Mouse (Mus musculus): ENCODE data around the gene Sipa1l1. TPM values are rescaled to one million over a fixed set of nuclear protein-coding genes. Genes with fewer than 3 reads are reported as not detected.

The Sipa1l1 gene
- polyA plus RNA-seq, 1 experiment from 2014 or later = 3.7 TPM

- Histone ChIP-seq H3K36me3 (replicated peaks) (no peaks in the 10 kb centered on the region), H3K27ac (replicated peaks) (no peak overlapping the region), H3K4me2 (no peak overlapping the region), H3K27me3 (no peaks in the 10 kb centered on the region), H3K9me3 (replicated peaks) (no peaks in the 10 kb centered on the region), H3K4me3 (replicated peaks) (no peak overlapping the region), H3K4me1 (replicated peaks) (peaks cover 3% of the 10 kb centered on the region; the same call in 1 of the 2 replicates), H3K9ac (no peak overlapping the region)
- no peak for ATAC-seq (ENCODE audit: insufficient read depth)
- 58% methylated on average over 7 of the region's 7 CpGs for WGBS (ENCODE audit: insufficient replicate concordance)
Measured at GRCm38 (mm10) chr12:82322759-82323451, 153.8 kb downstream of the Sipa1l1 start.

- Histone ChIP-seq H3K27me3 (no peaks in the 10 kb centered on the region), H3K9ac (no peak overlapping the region), H3K9me3 (replicated peaks) (no peaks in the 10 kb centered on the region), H3K4me3 (replicated peaks) (no peak overlapping the region), H3K4me1 (replicated peaks) (peaks cover 3% of the 10 kb centered on the region; the same call in 1 of the 2 replicates), H3K36me3 (replicated peaks) (no peaks in the 10 kb centered on the region), H3K4me2 (no peak overlapping the region), H3K27ac (replicated peaks) (no peak overlapping the region)
- no peak for ATAC-seq (ENCODE audit: insufficient read depth)
- 73% methylated on average over 5 of the region's 5 CpGs for WGBS (ENCODE audit: insufficient replicate concordance)
Measured at GRCm38 (mm10) chr12:82324621-82325020, 155.5 kb downstream of the Sipa1l1 start.

- no peak for ATAC-seq (ENCODE audit: insufficient read depth)
- no peaks in the 10 kb centered on the region for H3K4me1 ChIP-seq (replicated peaks)
- 72% methylated on average over 3 of the region's 3 CpGs for WGBS (ENCODE audit: insufficient replicate concordance)
- H3K4me2 ChIP-seq = no peak overlapping the region
- no peaks in the 10 kb centered on the region for H3K9me3 ChIP-seq (replicated peaks)
- H3K27me3 ChIP-seq = no peaks in the 10 kb centered on the region
- no peak overlapping the region for H3K4me3 ChIP-seq (replicated peaks)
- H3K36me3 ChIP-seq (replicated peaks) = no peaks in the 10 kb centered on the region
- no peak overlapping the region for H3K27ac ChIP-seq (replicated peaks)
- no peak overlapping the region for H3K9ac ChIP-seq
Measured at GRCm38 (mm10) chr12:82325502-82325901, 156.4 kb downstream of the Sipa1l1 start.

- Histone ChIP-seq H3K36me3 (replicated peaks) (no peaks in the 10 kb centered on the region), H3K9ac (no peak overlapping the region), H3K9me3 (replicated peaks) (no peaks in the 10 kb centered on the region), H3K4me2 (no peak overlapping the region), H3K27ac (replicated peaks) (no peak overlapping the region), H3K27me3 (no peaks in the 10 kb centered on the region), H3K4me1 (replicated peaks) (no peaks in the 10 kb centered on the region), H3K4me3 (replicated peaks) (no peak overlapping the region)
- ATAC-seq (ENCODE audit: insufficient read depth) = no peak
- WGBS (ENCODE audit: insufficient replicate concordance) = 54% methylated on average over 8 of the region's 8 CpGs
Measured at GRCm38 (mm10) chr12:82326438-82326837, 157.3 kb downstream of the Sipa1l1 start.

- ATAC-seq (ENCODE audit: insufficient read depth) = no peak
- Histone ChIP-seq H3K9me3 (replicated peaks) (no peaks in the 10 kb centered on the region), H3K4me1 (replicated peaks) (no peaks in the 10 kb centered on the region; the same call in 1 of the 2 replicates), H3K4me2 (no peak overlapping the region), H3K9ac (no peak overlapping the region), H3K36me3 (replicated peaks) (no peaks in the 10 kb centered on the region), H3K27me3 (no peaks in the 10 kb centered on the region), H3K27ac (replicated peaks) (no peak overlapping the region), H3K4me3 (replicated peaks) (no peak overlapping the region)
- WGBS (ENCODE audit: insufficient replicate concordance) = 88% methylated on average over 1 of the region's 1 CpGs
Measured at GRCm38 (mm10) chr12:82328112-82328511, 159.0 kb downstream of the Sipa1l1 start.

- H3K4me2 ChIP-seq = no peak overlapping the region
- no peaks in the 10 kb centered on the region for H3K9me3 ChIP-seq (replicated peaks)
- H3K36me3 ChIP-seq (replicated peaks) = no peaks in the 10 kb centered on the region
- no peaks in the 10 kb centered on the region; the same call in none of the 2 replicates for H3K4me1 ChIP-seq (replicated peaks)
- H3K4me3 ChIP-seq (replicated peaks) = no peak overlapping the region
- 71% methylated on average over 12 of the region's 12 CpGs for WGBS (ENCODE audit: insufficient replicate concordance)
- no peak overlapping the region for H3K9ac ChIP-seq
- H3K27me3 ChIP-seq = no peaks in the 10 kb centered on the region
- no peak overlapping the region for H3K27ac ChIP-seq (replicated peaks)
- no peak for ATAC-seq (ENCODE audit: insufficient read depth)
Measured at GRCm38 (mm10) chr12:82332836-82333614, 163.9 kb downstream of the Sipa1l1 start.

GRCm38 (mm10) chr12:82333999-82334398, 164.9 kb downstream of the Sipa1l1 start:
- Histone ChIP-seq H3K9me3 (replicated peaks) (no peaks in the 10 kb centered on the region), H3K4me3 (replicated peaks) (no peak overlapping the region), H3K9ac (no peak overlapping the region), H3K27me3 (no peaks in the 10 kb centered on the region), H3K36me3 (replicated peaks) (no peaks in the 10 kb centered on the region), H3K4me1 (replicated peaks) (no peaks in the 10 kb centered on the region; the same call in none of the 2 replicates), H3K4me2 (no peak overlapping the region), H3K27ac (replicated peaks) (no peak overlapping the region)
- 53% methylated on average over 5 of the region's 5 CpGs for WGBS (ENCODE audit: insufficient replicate concordance)
- ATAC-seq (ENCODE audit: insufficient read depth) = no peak

- Histone ChIP-seq H3K9ac (no peak overlapping the region), H3K9me3 (replicated peaks) (no peaks in the 10 kb centered on the region), H3K36me3 (replicated peaks) (no peaks in the 10 kb centered on the region), H3K27me3 (no peaks in the 10 kb centered on the region), H3K4me2 (no peak overlapping the region), H3K4me1 (replicated peaks) (no peaks in the 10 kb centered on the region; the same call in none of the 2 replicates), H3K4me3 (replicated peaks) (no peak overlapping the region), H3K27ac (replicated peaks) (no peak overlapping the region)
- 57% methylated on average over 4 of the region's 4 CpGs for whole genome bisulfite sequencing (ENCODE audit: insufficient replicate concordance)
- no peak for ATAC-seq (ENCODE audit: insufficient read depth)
Measured at GRCm38 (mm10) chr12:82334550-82334949, 165.4 kb downstream of the Sipa1l1 start.

GRCm38 (mm10) chr12:82335095-82335494, 166.0 kb downstream of the Sipa1l1 start:
- Histone ChIP-seq H3K9ac (no peak overlapping the region), H3K4me3 (replicated peaks) (no peak overlapping the region), H3K27me3 (no peaks in the 10 kb centered on the region), H3K27ac (replicated peaks) (no peak overlapping the region), H3K9me3 (replicated peaks) (no peaks in the 10 kb centered on the region), H3K4me1 (replicated peaks) (no peaks in the 10 kb centered on the region; the same call in none of the 2 replicates), H3K4me2 (no peak overlapping the region), H3K36me3 (replicated peaks) (no peaks in the 10 kb centered on the region)
- no peak for ATAC-seq (ENCODE audit: insufficient read depth)
- WGBS (ENCODE audit: insufficient replicate concordance) = 32% methylated on average over 1 of the region's 1 CpGs

- Histone ChIP-seq H3K27ac (replicated peaks) (no peak overlapping the region), H3K4me2 (no peak overlapping the region), H3K9me3 (replicated peaks) (no peaks in the 10 kb centered on the region), H3K27me3 (no peaks in the 10 kb centered on the region), H3K36me3 (replicated peaks) (no peaks in the 10 kb centered on the region), H3K4me1 (replicated peaks) (no peaks in the 10 kb centered on the region; the same call in none of the 2 replicates), H3K4me3 (replicated peaks) (no peak overlapping the region), H3K9ac (no peak overlapping the region)
- no peak for ATAC-seq (ENCODE audit: insufficient read depth)
- WGBS (ENCODE audit: insufficient replicate concordance) = 67% methylated on average over 4 of the region's 4 CpGs
Measured at GRCm38 (mm10) chr12:82338550-82338949, 169.4 kb downstream of the Sipa1l1 start.

- ATAC-seq (ENCODE audit: insufficient read depth) = no peak
- H3K27me3 ChIP-seq = no peaks in the 10 kb centered on the region
- no peak overlapping the region for H3K27ac ChIP-seq (replicated peaks)
- WGBS (ENCODE audit: insufficient replicate concordance) = 34% methylated on average over 18 of the region's 18 CpGs
- H3K36me3 ChIP-seq (replicated peaks) = no peaks in the 10 kb centered on the region
- no peak overlapping the region for H3K9ac ChIP-seq
- H3K9me3 ChIP-seq (replicated peaks) = no peaks in the 10 kb centered on the region
- no peak overlapping the region for H3K4me3 ChIP-seq (replicated peaks)
- no peaks in the 10 kb centered on the region; the same call in 1 of the 2 replicates for H3K4me1 ChIP-seq (replicated peaks)
- no peak overlapping the region for H3K4me2 ChIP-seq
Measured at GRCm38 (mm10) chr12:82339221-82339861, 170.2 kb downstream of the Sipa1l1 start.
